Mouse (Mus musculus): ENCODE data around the gene Stub1. TPM values are rescaled to one million over a fixed set of nuclear protein-coding genes. Genes with fewer than 3 reads are reported as not detected.

Stub1 gene
- polyA plus RNA-seq, 1 experiment from 2014 or later: 393 TPM

DNA sequence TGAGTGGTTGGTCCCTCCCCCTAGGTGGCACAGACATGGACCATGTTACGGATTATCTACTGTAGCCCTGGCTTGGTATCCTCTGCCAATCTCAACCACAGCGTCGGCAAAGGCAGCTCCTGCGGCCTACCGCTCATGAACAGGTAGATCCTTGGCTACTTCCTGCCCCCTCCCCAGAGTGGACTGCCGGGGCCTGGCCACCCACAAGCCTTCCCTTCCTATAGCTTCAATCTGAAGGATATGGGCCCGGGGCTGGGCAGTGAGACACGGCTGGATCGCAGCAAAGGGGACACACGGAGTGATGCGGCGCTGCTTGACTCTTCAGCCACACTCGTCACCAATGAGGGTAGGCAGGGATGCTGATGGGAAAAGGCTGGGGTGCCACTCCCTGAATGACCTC, 6.2 kb downstream of the Stub1 start:
- Histone ChIP-seq H3K9ac (replicated peaks; ENCODE audit: low read length) (no peak overlapping the region), H3K4me1 (ENCODE audit: insufficient read depth, low read length) (peaks cover 49% of the 10 kb centered on the region), H3K27ac (ENCODE audit: low read length) (no peak overlapping the region), H3K4me3 (ENCODE audit: low read length) (no peak overlapping the region), H3K27me3 (ENCODE audit: insufficient read depth, low read length) (peaks cover under 1% of the 10 kb centered on the region; the same call in 1 of the 2 replicates), H3K9me3 (ENCODE audit: low read length) (no peaks in the 10 kb centered on the region), H3K4me2 (replicated peaks; ENCODE audit: low read depth, low read length) (no peak overlapping the region), H3K36me3 (ENCODE audit: insufficient read depth, low read length) (peaks cover 30% of the 10 kb centered on the region)
- 95% methylated on average over 13 of the region's 13 CpGs for WGBS
- no peak for ATAC-seq (ENCODE audit: low FRiP score, low TSS enrichment)

DNA sequence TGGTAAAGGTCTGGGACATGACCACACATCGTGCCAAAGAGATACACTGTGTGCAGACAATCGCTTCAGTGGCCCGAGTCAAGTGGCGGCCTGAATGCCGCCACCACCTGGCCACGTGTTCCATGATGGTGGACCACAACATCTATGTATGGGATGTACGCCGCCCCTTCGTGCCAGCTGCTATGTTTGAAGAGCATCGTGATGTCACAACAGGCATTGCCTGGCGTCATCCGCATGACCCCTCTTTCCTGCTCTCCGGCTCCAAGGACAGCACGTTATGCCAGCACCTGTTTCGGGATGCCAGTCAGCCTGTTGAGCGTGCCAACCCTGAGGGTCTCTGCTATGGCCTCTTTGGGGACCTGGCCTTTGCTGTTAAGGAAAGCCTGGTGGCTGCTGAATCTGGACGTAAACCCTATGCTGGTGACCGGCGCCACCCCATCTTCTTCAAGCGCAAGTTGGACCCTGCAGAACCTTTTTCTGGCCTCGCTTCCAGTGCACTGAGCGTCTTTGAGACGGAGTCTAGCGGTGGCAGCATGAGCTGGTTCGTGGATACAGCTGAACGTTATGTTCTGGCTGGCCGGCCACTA, 7.1 kb downstream of the Stub1 start:
- Histone ChIP-seq H3K9me3 (ENCODE audit: low read length) (no peaks in the 10 kb centered on the region), H3K9ac (replicated peaks; ENCODE audit: low read length) (no peak overlapping the region), H3K27me3 (ENCODE audit: insufficient read depth, low read length) (peaks cover 5% of the 10 kb centered on the region; the same call in 1 of the 2 replicates), H3K27ac (ENCODE audit: low read length) (no peak overlapping the region), H3K4me1 (ENCODE audit: insufficient read depth, low read length) (peaks cover 40% of the 10 kb centered on the region), H3K4me2 (replicated peaks; ENCODE audit: low read depth, low read length) (no peak overlapping the region), H3K4me3 (ENCODE audit: low read length) (no peak overlapping the region), H3K36me3 (ENCODE audit: insufficient read depth, low read length) (peaks cover 25% of the 10 kb centered on the region)
- WGBS: 95% methylated on average over 27 of the region's 27 CpGs
- ATAC-seq (ENCODE audit: low FRiP score, low TSS enrichment): no peak

DNA sequence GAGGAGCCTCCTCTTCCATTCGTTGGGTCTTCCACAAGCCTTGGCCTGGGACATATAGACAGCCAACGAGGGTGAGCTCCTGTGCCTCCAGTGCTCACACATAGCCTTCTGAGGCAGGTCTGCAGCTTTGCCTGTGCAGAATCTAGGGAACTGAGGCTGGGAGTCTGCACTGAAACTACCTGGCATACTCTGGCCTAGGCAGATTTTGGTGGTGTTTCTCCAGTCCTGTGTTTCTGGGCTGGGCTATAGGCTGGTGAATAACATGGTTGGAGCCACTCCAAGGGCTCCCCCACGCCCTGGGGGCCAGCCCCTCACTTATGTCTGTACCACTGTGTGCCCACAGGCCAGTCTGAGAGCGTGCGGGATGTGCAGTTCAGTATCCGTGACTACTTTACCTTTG, 7.9 kb downstream of the Stub1 start:
- Histone ChIP-seq H3K9me3 (ENCODE audit: low read length) (no peaks in the 10 kb centered on the region), H3K4me1 (ENCODE audit: insufficient read depth, low read length) (peaks cover 32% of the 10 kb centered on the region), H3K27me3 (ENCODE audit: insufficient read depth, low read length) (peaks cover 8% of the 10 kb centered on the region), H3K9ac (replicated peaks; ENCODE audit: low read length) (no peak overlapping the region), H3K27ac (ENCODE audit: low read length) (no peak overlapping the region), H3K4me3 (ENCODE audit: low read length) (no peak overlapping the region), H3K36me3 (ENCODE audit: insufficient read depth, low read length) (peaks cover 17% of the 10 kb centered on the region), H3K4me2 (replicated peaks; ENCODE audit: low read depth, low read length) (no peak overlapping the region)
- no peak for ATAC-seq (ENCODE audit: low FRiP score, low TSS enrichment)
- 89% methylated on average over 6 of the region's 6 CpGs for WGBS

DNA sequence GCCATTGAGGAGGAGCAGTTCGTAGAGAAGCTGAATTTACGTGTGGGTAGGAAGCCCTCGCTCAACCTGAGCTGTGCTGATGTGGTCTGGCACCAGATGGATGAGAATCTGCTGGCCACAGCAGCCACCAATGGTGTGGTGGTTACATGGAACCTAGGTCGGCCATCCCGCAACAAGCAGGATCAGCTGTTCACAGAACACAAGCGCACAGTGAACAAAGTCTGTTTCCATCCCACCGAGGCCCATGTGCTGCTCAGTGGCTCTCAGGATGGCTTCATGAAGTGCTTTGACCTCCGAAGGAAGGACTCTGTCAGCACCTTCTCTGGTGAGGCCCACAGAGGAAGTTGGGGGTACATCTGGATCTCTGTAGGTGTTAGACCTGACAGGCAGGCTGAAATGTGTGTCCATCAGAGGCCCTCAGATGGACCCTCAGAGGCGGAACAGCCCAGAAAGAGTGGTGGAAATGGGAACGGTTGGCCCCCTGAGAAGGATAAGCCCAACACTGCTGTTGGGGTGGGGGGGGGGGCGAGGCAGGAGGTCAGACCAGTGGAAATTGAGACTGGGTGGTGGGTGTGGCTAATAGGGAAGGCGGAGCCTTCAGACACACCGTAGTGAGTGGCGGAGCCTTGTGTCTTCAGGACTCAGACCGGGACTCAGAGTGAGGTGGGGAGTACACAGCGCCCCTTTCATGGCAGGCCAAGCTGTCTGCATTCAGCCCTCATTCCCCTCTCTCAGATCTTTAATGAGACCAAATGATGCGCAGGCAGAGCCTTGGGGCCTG, 8.7 kb downstream of the Stub1 start:
- Histone ChIP-seq H3K27ac (ENCODE audit: low read length) (no peak overlapping the region), H3K27me3 (ENCODE audit: insufficient read depth, low read length) (peaks cover 16% of the 10 kb centered on the region), H3K36me3 (ENCODE audit: insufficient read depth, low read length) (peaks cover 15% of the 10 kb centered on the region), H3K4me1 (ENCODE audit: insufficient read depth, low read length) (peaks cover 25% of the 10 kb centered on the region), H3K4me3 (ENCODE audit: low read length) (peak overlapping the region; percentile 75), H3K4me2 (replicated peaks; ENCODE audit: low read depth, low read length) (peak overlapping the region; percentile 98), H3K9me3 (ENCODE audit: low read length) (no peaks in the 10 kb centered on the region), H3K9ac (replicated peaks; ENCODE audit: low read length) (peak overlapping the region; percentile 86)
- WGBS: 70% methylated on average over 16 of the region's 17 CpGs
- no peak for ATAC-seq (ENCODE audit: low FRiP score, low TSS enrichment)

DNA sequence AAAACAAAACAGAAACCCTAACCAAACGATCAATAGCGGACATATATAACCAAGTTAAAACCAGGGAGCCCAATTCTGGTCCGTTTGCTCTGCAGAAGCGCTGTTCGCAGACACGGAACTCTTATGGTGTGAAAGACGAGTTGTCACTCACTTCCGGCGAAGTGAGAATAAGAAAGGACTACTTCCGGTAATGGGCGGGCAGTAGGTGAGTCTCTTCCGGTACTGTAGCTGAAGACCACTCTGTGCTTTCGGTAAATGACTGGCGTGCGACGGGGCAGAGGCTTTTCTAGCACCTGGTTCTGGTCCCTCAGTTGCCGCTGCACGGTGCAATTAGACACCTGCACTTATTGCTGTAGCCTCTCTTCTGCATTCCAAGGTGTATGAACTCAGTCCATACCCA, 9.8 kb downstream of the Stub1 start, which contains the start of gene Wdr24:
Wdr24 (plus strand) TSS at position 176 of the 400 bp plus-strand sequence.
- peak within 1 kb of the TSS; percentile 41 for H3K27ac ChIP-seq (ENCODE audit: low read length)
- ATAC-seq (ENCODE audit: low FRiP score, low TSS enrichment): peak; percentile 76
- H3K4me2 ChIP-seq (replicated peaks; ENCODE audit: low read depth, low read length): peak within 1 kb of the TSS; percentile 98
- peaks cover 27% of the 10 kb centered on the region for H3K27me3 ChIP-seq (ENCODE audit: insufficient read depth, low read length)
- H3K9me3 ChIP-seq (ENCODE audit: low read length): no peaks in the 10 kb centered on the region
- peaks cover 15% of the 10 kb centered on the region for H3K36me3 ChIP-seq (ENCODE audit: insufficient read depth, low read length)
- H3K9ac ChIP-seq (replicated peaks; ENCODE audit: low read length): peak within 1 kb of the TSS; percentile 86
- WGBS: under 1% methylated on average over 18 of the region's 18 CpGs
- H3K4me3 ChIP-seq (ENCODE audit: low read length): peak within 1 kb of the TSS; percentile 75
- H3K4me1 ChIP-seq (ENCODE audit: insufficient read depth, low read length): peaks cover 25% of the 10 kb centered on the region

DNA sequence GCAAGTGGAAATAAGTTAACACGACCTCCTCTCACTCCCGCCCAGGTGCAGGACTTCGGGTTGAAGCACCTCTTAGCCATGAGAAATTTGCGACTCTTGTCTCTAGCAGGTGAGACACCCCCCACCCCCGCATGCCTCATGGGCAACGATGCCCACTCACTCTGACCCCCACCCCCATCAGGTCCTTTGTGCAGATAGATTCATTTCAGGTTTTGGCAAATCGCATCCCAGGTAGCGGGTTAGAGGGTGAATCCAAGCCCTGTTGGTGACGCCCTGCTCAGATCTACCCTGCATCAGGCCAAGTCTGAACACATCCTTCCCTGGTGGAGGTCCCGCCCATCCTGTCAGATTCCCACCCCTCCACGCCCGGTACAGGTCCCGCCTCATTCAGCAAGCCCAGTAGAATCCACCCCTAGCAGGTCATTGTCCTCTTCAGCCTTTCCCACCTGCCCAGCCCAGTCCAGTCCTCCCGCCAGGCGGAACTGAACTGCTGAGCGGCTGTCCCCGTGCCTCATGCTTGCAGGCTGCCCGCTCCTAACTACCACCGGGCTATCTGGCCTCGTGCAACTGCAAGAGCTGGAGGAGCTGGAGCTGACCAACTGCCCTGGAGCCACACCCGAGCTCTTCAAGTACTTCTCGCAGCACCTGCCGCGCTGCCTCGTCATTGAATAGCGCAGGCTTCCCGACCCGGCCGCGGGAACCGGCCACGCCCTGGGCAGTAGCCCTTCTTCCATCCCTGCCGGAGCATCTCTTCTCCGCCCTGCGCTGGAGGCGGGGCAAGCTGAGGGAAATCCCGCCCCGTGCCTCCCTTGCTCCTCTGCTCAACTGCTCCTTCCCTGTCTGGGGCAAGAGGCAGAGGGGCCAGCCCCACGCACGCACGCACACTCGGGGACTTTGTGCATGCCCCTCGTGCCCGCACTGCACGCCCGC, 14.1 kb downstream of the Stub1 start:
- peaks cover 46% of the 10 kb centered on the region for H3K27me3 ChIP-seq (ENCODE audit: insufficient read depth, low read length)
- ATAC-seq (ENCODE audit: low FRiP score, low TSS enrichment): peak; percentile 17; the same call in 1 of the 2 replicates
- H3K4me2 ChIP-seq (replicated peaks; ENCODE audit: low read depth, low read length): peak overlapping the region; percentile 47
- H3K36me3 ChIP-seq (ENCODE audit: insufficient read depth, low read length): no peaks in the 10 kb centered on the region
- no peak overlapping the region for H3K27ac ChIP-seq (ENCODE audit: low read length)
- 4% methylated on average over 46 of the region's 46 CpGs for WGBS
- peaks cover 9% of the 10 kb centered on the region; the same call in 1 of the 2 replicates for H3K4me1 ChIP-seq (ENCODE audit: insufficient read depth, low read length)
- H3K9me3 ChIP-seq (ENCODE audit: low read length): no peaks in the 10 kb centered on the region
- H3K9ac ChIP-seq (replicated peaks; ENCODE audit: low read length): 0 out of 2 replicates have a peak overlapping the region, but pooled peaks have one; percentile 22
- peak overlapping the region; percentile 28 for H3K4me3 ChIP-seq (ENCODE audit: low read length)

DNA sequence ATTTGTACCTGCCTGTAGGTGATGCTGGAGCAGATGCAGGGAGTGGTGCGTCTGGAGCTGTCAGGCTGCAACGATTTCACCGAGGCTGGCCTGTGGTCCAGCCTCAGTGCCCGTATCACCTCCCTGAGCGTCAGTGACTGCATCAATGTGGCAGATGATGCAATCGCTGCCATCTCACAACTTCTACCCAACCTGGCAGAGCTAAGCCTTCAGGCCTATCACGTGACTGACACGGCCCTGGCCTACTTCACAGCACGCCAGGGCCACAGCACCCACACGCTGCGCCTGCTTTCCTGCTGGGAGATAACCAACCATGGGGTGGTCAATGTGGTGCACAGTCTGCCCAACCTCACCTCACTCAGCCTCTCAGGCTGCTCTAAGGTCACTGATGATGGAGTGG, 15.5 kb downstream of the Stub1 start:
- H3K9ac ChIP-seq (replicated peaks; ENCODE audit: low read length): no peak overlapping the region
- H3K4me2 ChIP-seq (replicated peaks; ENCODE audit: low read depth, low read length): no peak overlapping the region
- H3K9me3 ChIP-seq (ENCODE audit: low read length): no peaks in the 10 kb centered on the region
- no peak overlapping the region for H3K4me3 ChIP-seq (ENCODE audit: low read length)
- H3K36me3 ChIP-seq (ENCODE audit: insufficient read depth, low read length): no peaks in the 10 kb centered on the region
- 0 out of 2 replicates have a peak, but pooled peaks cover 5% of the 10 kb centered on the region for H3K4me1 ChIP-seq (ENCODE audit: insufficient read depth, low read length)
- H3K27me3 ChIP-seq (ENCODE audit: insufficient read depth, low read length): peaks cover 49% of the 10 kb centered on the region
- ATAC-seq (ENCODE audit: low FRiP score, low TSS enrichment): no peak
- no peak overlapping the region for H3K27ac ChIP-seq (ENCODE audit: low read length)
- 87% methylated on average over 11 of the region's 11 CpGs for WGBS

DNA sequence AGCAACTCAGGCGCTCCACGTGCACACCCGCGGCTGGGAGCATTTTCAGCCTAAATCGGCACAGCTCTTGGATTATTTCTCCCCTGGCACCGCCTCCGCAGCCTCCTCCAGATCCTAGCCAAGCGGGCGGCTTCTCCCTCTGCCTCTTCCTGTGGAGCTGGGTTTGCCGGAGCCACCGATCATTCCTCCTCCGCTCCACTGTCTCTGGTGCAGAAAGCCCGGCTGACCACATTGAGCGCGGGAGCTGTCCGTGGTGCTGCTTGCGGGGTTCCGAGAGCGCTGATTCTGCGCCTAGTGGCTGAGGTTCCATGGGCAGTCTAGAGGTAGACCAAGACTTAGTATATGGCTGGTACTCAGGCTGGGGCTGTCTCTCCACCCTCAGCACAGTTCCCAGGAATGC, 19.7 kb downstream of the Stub1 start:
- H3K9me3 ChIP-seq (ENCODE audit: low read length): no peaks in the 10 kb centered on the region
- H3K9ac ChIP-seq (replicated peaks; ENCODE audit: low read length): no peak overlapping the region
- H3K36me3 ChIP-seq (ENCODE audit: insufficient read depth, low read length): no peaks in the 10 kb centered on the region
- peaks cover 55% of the 10 kb centered on the region for H3K27me3 ChIP-seq (ENCODE audit: insufficient read depth, low read length)
- no peak overlapping the region for H3K27ac ChIP-seq (ENCODE audit: low read length)
- peaks cover 10% of the 10 kb centered on the region; the same call in 1 of the 2 replicates for H3K4me1 ChIP-seq (ENCODE audit: insufficient read depth, low read length)
- under 1% methylated on average over 19 of the region's 20 CpGs for WGBS
- H3K4me2 ChIP-seq (replicated peaks; ENCODE audit: low read depth, low read length): no peak overlapping the region
- ATAC-seq (ENCODE audit: low FRiP score, low TSS enrichment): peak; percentile 49
- H3K4me3 ChIP-seq (ENCODE audit: low read length): no peak overlapping the region

DNA sequence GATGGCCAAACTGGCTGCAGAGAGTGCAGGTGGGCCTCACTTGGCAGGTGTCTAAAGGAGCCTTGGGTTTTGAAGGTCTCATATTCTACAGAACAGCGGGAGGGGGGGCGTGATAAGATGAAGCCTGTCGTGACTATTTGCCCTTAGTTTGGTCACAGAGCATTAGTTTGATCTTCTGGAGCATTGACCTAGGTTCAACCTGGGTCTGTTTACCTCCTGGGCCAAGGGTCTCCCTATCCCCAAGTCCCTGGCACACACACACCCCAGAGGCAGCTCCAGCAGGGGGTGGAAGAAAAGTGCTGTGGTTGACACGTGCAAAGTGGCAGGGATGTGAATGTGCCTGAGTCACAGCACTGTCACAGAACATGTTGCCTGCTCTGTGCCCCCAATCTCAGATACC, 22.3 kb downstream of the Stub1 start:
- WGBS: 77% methylated on average over 4 of the region's 4 CpGs
- no peak for ATAC-seq (ENCODE audit: low FRiP score, low TSS enrichment)
- Histone ChIP-seq H3K9me3 (ENCODE audit: low read length) (no peaks in the 10 kb centered on the region), H3K27ac (ENCODE audit: low read length) (no peak overlapping the region), H3K36me3 (ENCODE audit: insufficient read depth, low read length) (no peaks in the 10 kb centered on the region), H3K4me3 (ENCODE audit: low read length) (no peak overlapping the region), H3K4me1 (ENCODE audit: insufficient read depth, low read length) (peaks cover 10% of the 10 kb centered on the region; the same call in 1 of the 2 replicates), H3K4me2 (replicated peaks; ENCODE audit: low read depth, low read length) (no peak overlapping the region), H3K27me3 (ENCODE audit: insufficient read depth, low read length) (peaks cover 51% of the 10 kb centered on the region), H3K9ac (replicated peaks; ENCODE audit: low read length) (no peak overlapping the region)
